Mouse (Mus musculus) retina, adult 2 months (tissue): ENCODE measurements around the gene Olfr20.
"Not testable (repeated sequence)": the region's sequence is repeated elsewhere in the genome, so short reads cannot be mapped to it uniquely, and the experiment has no call there.

Experiments used
- DNase-seq: peaks from one replicate; pipeline ENCODE4 v3.0.0-alpha.2; 2012; ENCODE audit warnings: low read depth, low spot score

Olfr20 gene

GRCm38 (mm10) chr11:73350483-73350882 lies at the start of gene Olfr20:
TSS of gene Olfr20 (plus strand) at chr11:73350783.
- no peak for DNase-seq

GRCm38 (mm10) chr11:73303123-73303522 lies 47.5 kb upstream of the Olfr20 start:
- DNase-seq, result no peak

DNA sequence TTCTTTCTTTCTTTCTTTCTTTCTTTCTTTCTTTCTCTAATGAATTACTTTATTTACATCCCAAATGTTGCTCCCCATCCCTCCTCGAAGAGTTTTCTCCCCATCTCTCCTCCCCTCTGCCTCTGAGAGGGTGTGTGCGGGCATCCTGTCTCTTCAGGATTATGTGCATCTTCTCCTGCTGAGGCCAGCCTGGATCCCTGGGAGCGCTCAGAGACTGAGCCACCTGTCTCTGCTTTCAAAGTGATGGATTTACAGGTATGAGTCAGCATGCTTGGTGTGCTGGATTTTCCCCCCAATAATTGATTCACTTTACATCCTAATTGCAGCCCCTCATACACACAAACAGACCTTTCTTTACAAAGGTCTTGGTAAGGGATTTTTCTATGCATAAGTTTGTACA lies 34.6 kb upstream of the Olfr20 start:
- DNase-seq, result no peak

DNA sequence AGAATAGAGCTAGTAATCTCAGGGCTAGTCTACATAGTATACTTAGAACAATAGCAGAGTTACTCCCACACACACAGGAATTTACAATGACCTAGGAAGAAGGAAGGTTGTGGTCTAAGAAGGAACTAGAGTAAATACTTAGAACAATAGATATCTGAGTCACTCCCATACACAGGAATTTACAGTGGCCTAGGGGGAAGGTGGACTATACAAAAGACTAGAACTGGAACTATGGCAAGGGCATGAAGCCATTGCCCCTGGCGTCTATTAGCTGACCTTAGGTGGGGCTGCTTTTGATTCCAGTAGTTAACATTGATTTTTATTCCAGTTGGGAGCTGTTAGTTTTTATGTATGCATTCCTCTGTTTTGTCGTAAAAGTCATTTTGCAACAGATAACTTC lies 32.0 kb upstream of the Olfr20 start:
- not testable (repeated sequence) for DNase-seq

DNA sequence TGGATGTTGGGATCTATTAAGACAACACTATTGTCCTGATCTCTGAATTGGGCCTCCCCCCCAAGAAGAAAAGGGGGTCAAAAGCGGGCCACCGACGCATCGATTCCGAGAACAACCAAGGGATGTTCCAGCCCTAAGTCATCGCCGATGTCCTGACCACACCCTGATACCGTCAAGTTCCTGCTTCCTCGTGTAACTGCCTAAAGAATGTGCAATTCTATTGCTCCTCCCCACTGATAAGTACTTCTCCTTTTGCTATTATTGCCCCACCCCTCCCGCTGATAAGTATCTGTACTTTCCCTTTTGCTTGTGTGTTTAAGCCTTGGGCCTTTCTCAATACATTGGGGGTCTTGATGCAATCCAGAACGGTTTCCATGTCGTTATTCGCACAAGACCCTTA lies 29.5 kb upstream of the Olfr20 start:
- DNase-seq, result not testable (repeated sequence)

GRCm38 (mm10) chr11:73323906-73324830 lies 26.4 kb upstream of the Olfr20 start:
- no peak for DNase-seq

- DNase-seq, result no peak
These were observed 24.1 kb upstream of the Olfr20 start for GRCm38 (mm10) chr11:73326485-73326886.

DNA sequence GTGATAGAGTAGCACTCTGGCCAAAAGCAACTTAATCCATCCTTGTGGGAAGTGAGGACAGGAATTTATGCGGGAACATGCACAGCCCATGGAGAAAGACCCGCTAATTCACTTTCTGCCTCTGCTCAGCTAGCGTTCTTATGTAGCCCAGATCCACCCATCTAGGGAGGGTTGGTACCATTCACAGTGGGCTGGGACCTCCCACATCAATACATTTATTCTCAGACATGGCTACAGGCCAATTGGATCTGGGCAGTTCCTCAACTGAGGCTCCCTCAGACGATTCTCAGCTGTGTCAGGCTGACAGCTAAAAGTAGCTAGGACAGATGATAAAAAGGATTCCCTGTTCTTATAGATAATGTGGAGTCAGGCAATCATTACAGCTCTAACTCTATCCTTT lies 23.2 kb upstream of the Olfr20 start:
- no peak for DNase-seq

DNA sequence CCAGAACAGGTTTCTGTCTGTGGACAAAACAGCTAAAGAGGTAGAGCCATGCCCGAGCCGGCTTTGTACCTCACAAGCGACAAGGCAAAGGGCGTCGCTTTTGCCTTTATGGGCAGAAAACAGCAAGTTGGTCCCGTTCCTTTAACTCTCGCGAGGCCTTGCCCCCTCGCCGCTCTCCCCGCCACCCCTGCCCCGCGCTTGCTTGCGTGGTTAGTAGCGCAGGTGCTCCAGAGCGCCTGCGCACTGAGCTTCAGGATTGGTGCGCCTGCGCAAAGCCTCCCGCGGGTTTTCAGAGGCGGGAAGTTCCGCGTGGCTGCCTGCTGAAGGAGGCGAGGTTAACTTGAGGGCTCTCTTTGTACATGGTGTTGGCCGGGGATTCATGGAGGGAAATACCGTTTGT lies 21.1 kb upstream of the Olfr20 start, which contains the start of the genes Aspa, Gm49340 and Spata22:
Gene Aspa (minus strand): TSS at position 155 of the 400 bp plus-strand sequence.
Gene Gm49340 (plus strand): TSS at position 300 of the 400 bp plus-strand sequence.
Gene Spata22 (plus strand): TSS at position 300 of the 400 bp plus-strand sequence.
- no peak for DNase-seq

- no peak for DNase-seq
These were observed 17.2 kb upstream of the Olfr20 start for GRCm38 (mm10) chr11:73333357-73333756.

GRCm38 (mm10) chr11:73336919-73337318 lies 13.7 kb upstream of the Olfr20 start:
- no peak for DNase-seq

- no peak for DNase-seq
These were observed 20.4 kb downstream of the Olfr20 start, which contains the start of gene Olfr376 for GRCm38 (mm10) chr11:73370946-73371345. TSS of gene Olfr376 (plus strand) at chr11:73371246.

DNA sequence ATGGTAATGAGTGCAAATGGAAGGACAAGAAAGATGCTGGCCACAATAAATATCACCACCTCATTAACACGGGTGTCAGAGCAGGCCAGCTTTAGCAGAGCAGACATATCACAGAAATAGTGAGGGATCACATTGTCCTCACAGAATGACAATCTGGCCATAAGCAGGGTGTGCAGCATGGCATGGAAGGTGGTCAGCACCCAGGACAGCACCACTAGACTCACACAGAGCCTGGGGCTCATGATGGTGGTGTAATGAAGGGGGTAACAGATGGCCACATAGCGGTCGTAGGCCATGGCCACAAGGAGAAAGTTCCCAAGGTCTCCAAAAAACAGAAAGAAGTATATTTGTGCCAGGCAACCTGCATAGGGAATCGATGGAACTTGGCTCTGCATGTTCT lies 44.8 kb downstream of the Olfr20 start:
- no peak for DNase-seq

GRCm38 (mm10) chr11:73399514-73399913 lies 48.9 kb downstream of the Olfr20 start, which contains the start of gene Olfr1:
TSS of gene Olfr1 (minus strand) at chr11:73399614.
- DNase-seq, result no peak
